Mouse (Mus musculus) kidney, embryonic 14.5 days (tissue): Measurements from ENCODE around the gene Simc1. TPM values are rescaled to one million over a fixed set of nuclear protein-coding genes. Genes with fewer than 3 reads are reported as not detected.
A peak's percentile ranks its signal among the peaks of the same experiment; 100 is the strongest.

Experiments
- ATAC-seq: fragments of 200-750 bp; cut with Nextera tagmentation; 2 replicates; pipeline ENCODE4 v1.8.0; 2017; ENCODE audit warnings: moderate number of reproducible peaks, mild to moderate bottlenecking, moderate TSS enrichment, moderate library complexity; ENCODE audit not compliant: low FRiP score, low TSS enrichment
- H3K27ac ChIP-seq: fragments of 300-500 bp; sonication (generic); 2 replicates; pipeline ENCODE4 v1.5.1; 2014; ENCODE audit warnings: low read depth, mild to moderate bottlenecking, low read length, moderate library complexity, mixed read lengths
- H3K27me3 ChIP-seq: fragments of 300-500 bp; sonication (generic); 2 replicates; pipeline ENCODE4 v1.6.1; 2014; ENCODE audit warnings: mild to moderate bottlenecking, low read length; ENCODE audit not compliant: control insufficient read depth, insufficient read depth
- H3K36me3 ChIP-seq: fragments of 300-500 bp; sonication (generic); 2 replicates; pipeline ENCODE4 v1.6.1; 2014; ENCODE audit warnings: low read length, mixed read lengths; ENCODE audit not compliant: control insufficient read depth, insufficient read depth
- H3K4me1 ChIP-seq: fragments of 300-500 bp; sonication (generic); 2 replicates; pipeline ENCODE4 v1.6.1; 2014; ENCODE audit warnings: low read length, mixed read lengths; ENCODE audit not compliant: control insufficient read depth, insufficient read depth
- H3K4me2 ChIP-seq: fragments of 300-500 bp; sonication (generic); replicated peaks from 2 replicates; pipeline ENCODE4 v1.6.1; 2014; ENCODE audit warnings: low read depth, mild to moderate bottlenecking, low read length
- H3K4me3 ChIP-seq: fragments of 300-500 bp; sonication (generic); 2 replicates; pipeline ENCODE4 v1.5.1; 2014; ENCODE audit warnings: mild to moderate bottlenecking, low read length
- H3K9ac ChIP-seq: fragments of 300-500 bp; sonication (generic); 2 replicates; pipeline ENCODE4 v1.6.1; 2014; ENCODE audit warnings: low read depth, mild to moderate bottlenecking, low read length, moderate library complexity
- H3K9me3 ChIP-seq: fragments of 300-500 bp; sonication (generic); 2 replicates; pipeline ENCODE4 v1.6.1; 2016; ENCODE audit warnings: low read length; ENCODE audit not compliant: control insufficient read depth
- WGBS: fragments of 180-500 bp; shearing (Covaris S2); extraction: QIAGEN DNeasy Blood & Tissue Kit; methylation state at CpG from one replicate; pipeline ENCODE4 v1.1.7; 2014; 5-methylcytosine and 5-hydroxymethylcytosine counted together
- polyA plus RNA-seq: library from polyadenylated mRNA; unstranded; fragments of >200 nt; fragmentation: Nextera tagmentation; extraction: Ambion mirVana; gene quantifications from 2 replicates; pipeline ENCODE4 v1.2.1, GENCODE M21; 2014

Gene Simc1
- polyA plus RNA-seq, 1 experiment from 2014 or later = 17.9 TPM

- no peak overlapping the region for H3K4me2 ChIP-seq
- H3K27me3 ChIP-seq = no peaks in the 10 kb centered on the region
- no peaks in the 10 kb centered on the region for H3K9me3 ChIP-seq
- H3K4me3 ChIP-seq = no peak overlapping the region
- H3K9ac ChIP-seq = no peak overlapping the region
- peaks cover 7% of the 10 kb centered on the region for H3K4me1 ChIP-seq
- 89% methylated on average over 7 of the region's 7 CpGs for WGBS
- ATAC-seq = no peak
- no peak overlapping the region for H3K27ac ChIP-seq
- peaks cover 72% of the 10 kb centered on the region for H3K36me3 ChIP-seq
Observed at GRCm38 (mm10) chr13:54560608-54561007, 57.0 kb downstream of the Simc1 start.

- no peak overlapping the region for H3K4me3 ChIP-seq
- H3K9ac ChIP-seq = no peak overlapping the region
- no peak overlapping the region for H3K27ac ChIP-seq
- H3K27me3 ChIP-seq = no peaks in the 10 kb centered on the region
- peaks cover 53% of the 10 kb centered on the region for H3K36me3 ChIP-seq
- H3K4me2 ChIP-seq = no peak overlapping the region
- peaks cover 10% of the 10 kb centered on the region for H3K4me1 ChIP-seq
- no peak for ATAC-seq
- no peaks in the 10 kb centered on the region for H3K9me3 ChIP-seq
- WGBS = 61% methylated on average over 7 of the region's 7 CpGs
Observed at GRCm38 (mm10) chr13:54562562-54562961, 59.0 kb downstream of the Simc1 start.

- Histone ChIP-seq H3K9me3 (no peaks in the 10 kb centered on the region), H3K27me3 (no peaks in the 10 kb centered on the region), H3K4me3 (peak overlapping the region; percentile 99), H3K36me3 (peaks cover 33% of the 10 kb centered on the region), H3K9ac (peak overlapping the region; percentile 92), H3K4me2 (peak overlapping the region; percentile 76), H3K4me1 (peaks cover 10% of the 10 kb centered on the region), H3K27ac (peak overlapping the region; percentile 67; the same call in 1 of the 2 replicates)
- 8% methylated on average over 45 of the region's 45 CpGs for WGBS
- ATAC-seq = peak; percentile 48
Observed at GRCm38 (mm10) chr13:54564232-54565200, 60.9 kb downstream of the Simc1 start.

- no peaks in the 10 kb centered on the region for H3K27me3 ChIP-seq
- H3K36me3 ChIP-seq = peaks cover 26% of the 10 kb centered on the region
- H3K4me1 ChIP-seq = peaks cover 10% of the 10 kb centered on the region
- peak within 1 kb of the TSS; percentile 67 for H3K27ac ChIP-seq
- 1% methylated on average over 27 of the region's 27 CpGs for WGBS
- H3K4me2 ChIP-seq = peak within 1 kb of the TSS; percentile 76
- ATAC-seq = peak; percentile 96
- no peaks in the 10 kb centered on the region for H3K9me3 ChIP-seq
- peak within 1 kb of the TSS; percentile 99 for H3K4me3 ChIP-seq
- peak within 1 kb of the TSS; percentile 92 for H3K9ac ChIP-seq
Observed at GRCm38 (mm10) chr13:54565201-54565581, 61.6 kb downstream of the Simc1 start, which contains the start of gene 4833439L19Rik. Gene 4833439L19Rik (minus strand): TSS chr13:54565435.

GRCm38 (mm10) chr13:54565594-54566345, 62.2 kb downstream of the Simc1 start:
- WGBS = 27% methylated on average over 8 of the region's 8 CpGs
- H3K4me3 ChIP-seq = peak overlapping the region; percentile 99
- peak overlapping the region; percentile 67; the same call in 1 of the 2 replicates for H3K27ac ChIP-seq
- peaks cover 10% of the 10 kb centered on the region for H3K4me1 ChIP-seq
- no peaks in the 10 kb centered on the region for H3K9me3 ChIP-seq
- peak overlapping the region; percentile 76 for H3K4me2 ChIP-seq
- H3K27me3 ChIP-seq = no peaks in the 10 kb centered on the region
- peaks cover 21% of the 10 kb centered on the region for H3K36me3 ChIP-seq
- ATAC-seq = peak; percentile 47
- H3K9ac ChIP-seq = peak overlapping the region; percentile 92; the same call in 1 of the 2 replicates

GRCm38 (mm10) chr13:54568380-54568779, 64.8 kb downstream of the Simc1 start:
- Histone ChIP-seq H3K4me1 (peaks cover 10% of the 10 kb centered on the region), H3K27ac (no peak overlapping the region), H3K36me3 (peaks cover 3% of the 10 kb centered on the region; the same call in 1 of the 2 replicates), H3K4me3 (no peak overlapping the region), H3K9ac (no peak overlapping the region), H3K9me3 (no peaks in the 10 kb centered on the region), H3K4me2 (no peak overlapping the region), H3K27me3 (no peaks in the 10 kb centered on the region)
- ATAC-seq = no peak
- WGBS = 44% methylated on average over 5 of the region's 5 CpGs

- 52% methylated on average over 1 of the region's 1 CpGs for WGBS
- H3K27me3 ChIP-seq = no peaks in the 10 kb centered on the region
Observed at GRCm38 (mm10) chr13:54569282-54569681, 65.7 kb downstream of the Simc1 start.

GRCm38 (mm10) chr13:54570736-54571135, 67.2 kb downstream of the Simc1 start:
- ATAC-seq = no peak
- no peak overlapping the region for H3K4me3 ChIP-seq
- H3K27me3 ChIP-seq = no peaks in the 10 kb centered on the region
- H3K4me1 ChIP-seq = peaks cover 7% of the 10 kb centered on the region; the same call in 1 of the 2 replicates
- H3K9me3 ChIP-seq = no peaks in the 10 kb centered on the region
- no peak overlapping the region for H3K27ac ChIP-seq
- WGBS = 74% methylated on average over 4 of the region's 4 CpGs
- H3K36me3 ChIP-seq = no peaks in the 10 kb centered on the region
- H3K9ac ChIP-seq = no peak overlapping the region
- H3K4me2 ChIP-seq = no peak overlapping the region

More at GRCm38 (mm10) chr13:54569282-54569681, 65.7 kb downstream of the Simc1 start:
- H3K9me3 ChIP-seq = no peaks in the 10 kb centered on the region
- peaks cover 7% of the 10 kb centered on the region for H3K4me1 ChIP-seq
- no peak overlapping the region for H3K27ac ChIP-seq
- H3K4me3 ChIP-seq = no peak overlapping the region
- H3K9ac ChIP-seq = no peak overlapping the region
- ATAC-seq = no peak
- no peaks in the 10 kb centered on the region for H3K36me3 ChIP-seq
- H3K4me2 ChIP-seq = no peak overlapping the region
